Mouse (Mus musculus) midbrain, embryonic 12.5 days (tissue): ENCODE measurements around the gene Tpst2. TPM values are rescaled to one million over a fixed set of nuclear protein-coding genes. Genes with fewer than 3 reads are reported as not detected.

Experiments
- ATAC-seq: fragments of 200-750 bp; cut with Nextera tagmentation; 2 replicates; pipeline ENCODE4 v1.8.0; 2017; ENCODE audit warnings: low read depth, moderate TSS enrichment, moderate library complexity; ENCODE audit not compliant: low FRiP score
- H3K27ac ChIP-seq: fragments of 300-500 bp; sonication (generic); replicated peaks from 2 replicates; pipeline ENCODE4 v1.5.1; 2016; ENCODE audit warnings: mild to moderate bottlenecking
- H3K27me3 ChIP-seq: fragments of 300-500 bp; sonication (generic); 2 replicates; pipeline ENCODE4 v1.6.1; 2016; ENCODE audit warnings: mild to moderate bottlenecking
- H3K36me3 ChIP-seq: fragments of 300-500 bp; sonication (generic); 2 replicates; pipeline ENCODE4 v1.6.1; 2016
- H3K4me1 ChIP-seq: fragments of 300-500 bp; sonication (generic); 2 replicates; pipeline ENCODE4 v1.6.1; 2016
- H3K4me2 ChIP-seq: fragments of 300-500 bp; sonication (generic); replicated peaks from 2 replicates; pipeline ENCODE4 v1.6.1; 2016; ENCODE audit warnings: mild to moderate bottlenecking, moderate library complexity
- H3K4me3 ChIP-seq: fragments of 300-500 bp; sonication (generic); 2 replicates; pipeline ENCODE4 v1.5.1; 2016; ENCODE audit warnings: mild to moderate bottlenecking
- H3K9ac ChIP-seq: fragments of 300-500 bp; sonication (generic); replicated peaks from 2 replicates; pipeline ENCODE4 v1.6.1; 2016; ENCODE audit warnings: mild to moderate bottlenecking, moderate library complexity
- H3K9me3 ChIP-seq: fragments of 300-500 bp; sonication (generic); 2 replicates; pipeline ENCODE4 v1.6.1; 2016; ENCODE audit warnings: mild to moderate bottlenecking
- WGBS: fragments of 180-500 bp; shearing (Covaris S2); methylation state at CpG from one replicate; pipeline ENCODE4 v1.1.7; 2016; 5-methylcytosine and 5-hydroxymethylcytosine counted together
- polyA plus RNA-seq: library from polyadenylated mRNA; unstranded; fragments of >200 nt; fragmentation: Nextera tagmentation; extraction: Ambion mirVana; gene quantifications from 2 replicates; pipeline ENCODE4 v1.2.1, GENCODE M21; 2016

The Tpst2 gene
- polyA plus RNA-seq, 1 experiment from 2014 or later, result 31.1 TPM

- peak overlapping the region; percentile 98 for H3K4me3 ChIP-seq
- H3K9me3 ChIP-seq, result no peaks in the 10 kb centered on the region
- ATAC-seq, result peak; percentile 74
- 0 out of 2 replicates have a peak overlapping the region, but pooled peaks have one; percentile 79 for H3K27ac ChIP-seq
- peaks cover 36% of the 10 kb centered on the region for H3K36me3 ChIP-seq
- WGBS, result 3% methylated on average over 30 of the region's 33 CpGs
- H3K9ac ChIP-seq, result peak overlapping the region; percentile 78
- H3K4me1 ChIP-seq, result peaks cover 28% of the 10 kb centered on the region
- H3K27me3 ChIP-seq, result no peaks in the 10 kb centered on the region; the same call in 1 of the 2 replicates
- peak overlapping the region; percentile 92 for H3K4me2 ChIP-seq
Observed at GRCm38 (mm10) chr5:112326446-112327009, 50.0 kb downstream of the Tpst2 start.

- H3K27ac ChIP-seq, result no peak overlapping the region
- no peaks in the 10 kb centered on the region for H3K9me3 ChIP-seq
- no peak overlapping the region for H3K9ac ChIP-seq
- H3K4me1 ChIP-seq, result peaks cover 28% of the 10 kb centered on the region
- H3K36me3 ChIP-seq, result peaks cover 50% of the 10 kb centered on the region
- H3K4me2 ChIP-seq, result no peak overlapping the region
- no peaks in the 10 kb centered on the region; the same call in 1 of the 2 replicates for H3K27me3 ChIP-seq
- H3K4me3 ChIP-seq, result no peak overlapping the region
- 94% methylated on average over 15 of the region's 15 CpGs for WGBS
- no peak for ATAC-seq
Observed at GRCm38 (mm10) chr5:112327854-112328253, 51.4 kb downstream of the Tpst2 start.

GRCm38 (mm10) chr5:112329805-112330564 is 53.5 kb downstream of the Tpst2 start:
- H3K4me1 ChIP-seq, result peaks cover 23% of the 10 kb centered on the region
- 94% methylated on average over 14 of the region's 14 CpGs for WGBS
- H3K27ac ChIP-seq, result no peak overlapping the region
- no peaks in the 10 kb centered on the region for H3K9me3 ChIP-seq
- no peak overlapping the region for H3K9ac ChIP-seq
- H3K4me3 ChIP-seq, result no peak overlapping the region
- H3K4me2 ChIP-seq, result no peak overlapping the region
- no peaks in the 10 kb centered on the region; the same call in 1 of the 2 replicates for H3K27me3 ChIP-seq
- peaks cover 71% of the 10 kb centered on the region for H3K36me3 ChIP-seq
- no peak for ATAC-seq

GRCm38 (mm10) chr5:112335473-112335872 is 59.0 kb downstream of the Tpst2 start:
- no peak overlapping the region for H3K9ac ChIP-seq
- H3K4me1 ChIP-seq, result no peaks in the 10 kb centered on the region
- 13% methylated on average over 2 of the region's 2 CpGs for WGBS
- no peak overlapping the region for H3K4me3 ChIP-seq
- H3K36me3 ChIP-seq, result peaks cover 96% of the 10 kb centered on the region
- H3K4me2 ChIP-seq, result no peak overlapping the region
- ATAC-seq, result no peak
- no peak overlapping the region for H3K27ac ChIP-seq
- H3K27me3 ChIP-seq, result no peaks in the 10 kb centered on the region; the same call in 1 of the 2 replicates
- no peaks in the 10 kb centered on the region for H3K9me3 ChIP-seq

- Histone ChIP-seq H3K9me3 (no peaks in the 10 kb centered on the region), H3K9ac (no peak overlapping the region), H3K27me3 (no peaks in the 10 kb centered on the region), H3K27ac (no peak overlapping the region), H3K4me1 (peaks cover 12% of the 10 kb centered on the region), H3K36me3 (peaks cover 81% of the 10 kb centered on the region), H3K4me2 (no peak overlapping the region), H3K4me3 (no peak overlapping the region)
- WGBS, result 95% methylated on average over 22 of the region's 22 CpGs
- no peak for ATAC-seq
Observed at GRCm38 (mm10) chr5:112337004-112337403, 60.5 kb downstream of the Tpst2 start.

GRCm38 (mm10) chr5:112339215-112339614 is 62.7 kb downstream of the Tpst2 start:
- Histone ChIP-seq H3K4me1 (peaks cover 26% of the 10 kb centered on the region), H3K36me3 (peaks cover 59% of the 10 kb centered on the region), H3K27me3 (no peaks in the 10 kb centered on the region), H3K9ac (no peak overlapping the region), H3K27ac (no peak overlapping the region), H3K4me2 (no peak overlapping the region), H3K9me3 (no peaks in the 10 kb centered on the region), H3K4me3 (no peak overlapping the region)
- no peak for ATAC-seq
- 68% methylated on average over 7 of the region's 7 CpGs for WGBS

GRCm38 (mm10) chr5:112342463-112343204 is 66.1 kb downstream of the Tpst2 start, which contains the start of the genes Srrd and Hps4:
Srrd (minus strand) TSS chr5:112343040.
Hps4 (plus strand) TSS chr5:112343083.
- Histone ChIP-seq H3K9ac (peak within 1 kb of the TSS; percentile 80), H3K27me3 (no peaks in the 10 kb centered on the region), H3K27ac (peak within 1 kb of the TSS; percentile 40; the same call in 1 of the 2 replicates), H3K4me1 (peaks cover 40% of the 10 kb centered on the region), H3K36me3 (peaks cover 40% of the 10 kb centered on the region), H3K4me2 (peak within 1 kb of the TSS; percentile 79), H3K4me3 (peak within 1 kb of the TSS; percentile 68), H3K9me3 (no peaks in the 10 kb centered on the region)
- 2% methylated on average over 64 of the region's 64 CpGs for WGBS
- ATAC-seq, result peak; percentile 53

- peak; percentile 72 for ATAC-seq
- Histone ChIP-seq H3K4me1 (peaks cover 40% of the 10 kb centered on the region), H3K27me3 (no peaks in the 10 kb centered on the region), H3K9me3 (no peaks in the 10 kb centered on the region), H3K9ac (peak overlapping the region; percentile 80), H3K27ac (peak overlapping the region; percentile 40; the same call in 1 of the 2 replicates), H3K4me3 (peak overlapping the region; percentile 68), H3K36me3 (peaks cover 39% of the 10 kb centered on the region), H3K4me2 (peak overlapping the region; percentile 79)
- WGBS, result under 1% methylated on average over 24 of the region's 24 CpGs
Observed at GRCm38 (mm10) chr5:112343205-112343595, 66.7 kb downstream of the Tpst2 start.

GRCm38 (mm10) chr5:112344092-112344960 is 67.8 kb downstream of the Tpst2 start:
- peaks cover 40% of the 10 kb centered on the region for H3K4me1 ChIP-seq
- H3K9me3 ChIP-seq, result no peaks in the 10 kb centered on the region
- H3K4me3 ChIP-seq, result no peak overlapping the region
- H3K27me3 ChIP-seq, result no peaks in the 10 kb centered on the region
- peaks cover 39% of the 10 kb centered on the region for H3K36me3 ChIP-seq
- H3K4me2 ChIP-seq, result no peak overlapping the region
- ATAC-seq, result no peak
- no peak overlapping the region for H3K27ac ChIP-seq
- 83% methylated on average over 6 of the region's 6 CpGs for WGBS
- H3K9ac ChIP-seq, result no peak overlapping the region

GRCm38 (mm10) chr5:112346211-112346965 is 69.9 kb downstream of the Tpst2 start:
- H3K27me3 ChIP-seq, result no peaks in the 10 kb centered on the region
- no peak overlapping the region for H3K4me3 ChIP-seq
- ATAC-seq, result no peak
- 89% methylated on average over 16 of the region's 16 CpGs for WGBS
- no peak overlapping the region for H3K4me2 ChIP-seq
- no peak overlapping the region for H3K27ac ChIP-seq
- no peaks in the 10 kb centered on the region for H3K9me3 ChIP-seq
- peaks cover 47% of the 10 kb centered on the region for H3K36me3 ChIP-seq
- 0 out of 2 replicates have a peak overlapping the region, but pooled peaks have one; percentile 7 for H3K9ac ChIP-seq
- peaks cover 35% of the 10 kb centered on the region for H3K4me1 ChIP-seq
